Mouse (Mus musculus) G1E (cell line): ENCODE results near the gene Phf19. TPM values are rescaled to one million over a fixed set of nuclear protein-coding genes. Genes with fewer than 3 reads are reported as not detected.

Experiments used
- ATAC-seq: 2 replicates; pipeline ENCODE4 v1.8.0; 2016; ENCODE audit warnings: mild to moderate bottlenecking; ENCODE audit not compliant: insufficient number of reproducible peaks, poor library complexity, low FRiP score, severe bottlenecking; ENCODE audit errors: extremely low read depth
- DNase-seq: peaks from one replicate; pipeline ENCODE4 v3.0.0; 2012; ENCODE audit warnings: low spot score
- H3K27me3 ChIP-seq: 2 replicates; pipeline ENCODE4 v1.6.1; 2012; ENCODE audit warnings: mild to moderate bottlenecking, low read length, inconsistent platforms; ENCODE audit not compliant: insufficient read depth
- H3K36me3 ChIP-seq: replicated peaks from 2 replicates; pipeline ENCODE3; 2012; ENCODE audit warnings: mild to moderate bottlenecking, inconsistent platforms
- H3K4me1 ChIP-seq: 2 replicates; pipeline ENCODE4 v1.6.1; 2012; ENCODE audit warnings: low read depth, low read length, inconsistent platforms, mixed read lengths; ENCODE audit not compliant: insufficient read depth
- H3K4me3 ChIP-seq: 2 replicates; pipeline ENCODE4 v1.5.1; 2012; ENCODE audit warnings: low read depth, mild to moderate bottlenecking, inconsistent platforms, low read length, moderate library complexity, mixed read lengths
- H3K9me3 ChIP-seq: replicated peaks from 2 replicates; pipeline ENCODE4 v1.6.1; 2012; ENCODE audit warnings: inconsistent platforms
- CTCF ChIP-seq: IDR thresholded peaks from 2 replicates; pipeline ENCODE4 v1.5.1; 2012; ENCODE audit warnings: low read depth, low read length, inconsistent platforms, mixed read lengths
- GATA1 ChIP-seq: IDR thresholded peaks from 2 replicates; pipeline ENCODE4 v1.6.1; 2012; ENCODE audit warnings: borderline replicate concordance, low read length, inconsistent platforms, mixed read lengths
- GATA2 ChIP-seq: IDR thresholded peaks from 2 replicates; pipeline ENCODE4 v1.6.1; 2012; ENCODE audit warnings: low read depth, low read length, inconsistent platforms, borderline replicate concordance
- POLR2AphosphoS5 ChIP-seq: IDR thresholded peaks from 2 replicates; pipeline ENCODE4 v1.6.1; 2012; ENCODE audit warnings: low read depth, low read length, inconsistent platforms; ENCODE audit not compliant: insufficient replicate concordance
- TAL1 ChIP-seq: conservative IDR thresholded peaks from 2 replicates; pipeline ENCODE4 v1.6.1; 2012; ENCODE audit warnings: low read depth, low read length, inconsistent platforms, mixed read lengths
- polyA plus RNA-seq: library from polyadenylated mRNA; stranded (reverse); fragments of >175 nt; gene quantifications from 2 replicates; pipeline ENCODE4 v1.2.3, GENCODE M21; 2012
- total RNA-seq, 2 experiments: library from RNA; stranded (forward) in 1 of 2; stranded (reverse) in 1 of 2; fragments of 200-1000 nt in 1 of 2; fragments of >200 nt in 1 of 2; fragmentation: Nextera tagmentation in 1 of 2; gene quantifications; 2 replicates each; pipeline ENCODE4 v1.2.3; 2014 to 2017

Phf19 gene
- total and polyA plus RNA-seq, 3 experiments, result 0.01 to 0.66 TPM; not detected in 1

GRCm38 (mm10) chr2:34922729-34923128, 8.9 kb upstream of the Phf19 start:
- peaks cover 2% of the 10 kb centered on the region; the same call in 1 of the 2 replicates for H3K27me3 ChIP-seq
- ATAC-seq (no peak), DNase-seq (no peak)
- no peaks in the 10 kb centered on the region for H3K4me1 ChIP-seq
- no peak overlapping the region for H3K4me3 ChIP-seq
- H3K9me3 ChIP-seq, result no peaks in the 10 kb centered on the region
- TF ChIP-seq GATA1 (no peak), GATA2 (no peak), CTCF (no peak), TAL1 (no peak)
- H3K36me3 ChIP-seq, result no peaks in the 10 kb centered on the region

GRCm38 (mm10) chr2:34920144-34920543, 6.3 kb upstream of the Phf19 start:
- H3K4me3 ChIP-seq, result no peak overlapping the region
- H3K9me3 ChIP-seq, result no peaks in the 10 kb centered on the region
- no peaks in the 10 kb centered on the region for H3K36me3 ChIP-seq
- TF ChIP-seq POLR2AphosphoS5 (no peak), GATA2 (no peak), CTCF (no peak), GATA1 (no peak), TAL1 (no peak)
- ATAC-seq (no peak), DNase-seq (no peak)
- no peaks in the 10 kb centered on the region for H3K4me1 ChIP-seq
- H3K27me3 ChIP-seq, result peaks cover 9% of the 10 kb centered on the region

GRCm38 (mm10) chr2:34915103-34915502, 1.3 kb upstream of the Phf19 start:
- DNase-seq, result no peak
- H3K4me1 ChIP-seq, result no peaks in the 10 kb centered on the region
- no peaks in the 10 kb centered on the region for H3K36me3 ChIP-seq
- no peaks in the 10 kb centered on the region for H3K9me3 ChIP-seq
- TF ChIP-seq POLR2AphosphoS5 (no peak), CTCF (no peak), TAL1 (no peak), GATA1 (no peak), GATA2 (no peak)
- peaks cover 50% of the 10 kb centered on the region for H3K27me3 ChIP-seq
- ATAC-seq, result no peak
- no peak overlapping the region for H3K4me3 ChIP-seq

GRCm38 (mm10) chr2:34914823-34915082, 927 bp upstream of the Phf19 start:
- Histone ChIP-seq H3K27me3 (peaks cover 50% of the 10 kb centered on the region), H3K36me3 (no peaks in the 10 kb centered on the region), H3K4me3 (no peak overlapping the region), H3K4me1 (no peaks in the 10 kb centered on the region), H3K9me3 (no peaks in the 10 kb centered on the region)
- no peak for ATAC-seq
- no peak for DNase-seq
- TF ChIP-seq GATA1, result no peak
- no peak for TF ChIP-seq CTCF
- no peak for TF ChIP-seq GATA2
- no peak for TF ChIP-seq TAL1
- no peak for TF ChIP-seq POLR2AphosphoS5

GRCm38 (mm10) chr2:34914069-34914822, 420 bp upstream of the Phf19 start:
- no peaks in the 10 kb centered on the region for H3K9me3 ChIP-seq
- H3K4me1 ChIP-seq, result no peaks in the 10 kb centered on the region
- H3K36me3 ChIP-seq, result no peaks in the 10 kb centered on the region
- no peak for TF ChIP-seq POLR2AphosphoS5
- no peak for TF ChIP-seq GATA1
- no peak for TF ChIP-seq TAL1
- no peak for TF ChIP-seq CTCF
- TF ChIP-seq GATA2, result no peak
- peaks cover 50% of the 10 kb centered on the region for H3K27me3 ChIP-seq
- no peak overlapping the region for H3K4me3 ChIP-seq
- ATAC-seq, result no peak
- no peak for DNase-seq

- H3K27me3 ChIP-seq, result peaks cover 50% of the 10 kb centered on the region
- ATAC-seq, result no peak
- no peak for TF ChIP-seq GATA2
- no peak for TF ChIP-seq POLR2AphosphoS5
- no peak for TF ChIP-seq CTCF
- no peak for TF ChIP-seq GATA1
- no peak for TF ChIP-seq TAL1
- no peak overlapping the region for H3K4me3 ChIP-seq
- no peaks in the 10 kb centered on the region for H3K36me3 ChIP-seq
- no peaks in the 10 kb centered on the region for H3K4me1 ChIP-seq
- no peak for DNase-seq
- H3K9me3 ChIP-seq, result no peaks in the 10 kb centered on the region
Observed at GRCm38 (mm10) chr2:34912613-34913012, 1.2 kb downstream of the Phf19 start.

- TF ChIP-seq GATA2 (no peak), POLR2AphosphoS5 (no peak)
- H3K27me3 ChIP-seq, result peaks cover 46% of the 10 kb centered on the region
- no peaks in the 10 kb centered on the region for H3K36me3 ChIP-seq
Observed at GRCm38 (mm10) chr2:34911871-34912270, 2.0 kb downstream of the Phf19 start.

More at GRCm38 (mm10) chr2:34911871-34912270, 2.0 kb downstream of the Phf19 start:
- no peak overlapping the region for H3K4me3 ChIP-seq
- peaks cover 5% of the 10 kb centered on the region for H3K4me1 ChIP-seq
- H3K9me3 ChIP-seq, result no peaks in the 10 kb centered on the region
- DNase-seq (no peak), ATAC-seq (no peak)
